Mouse (Mus musculus) forebrain, embryonic 12.5 days (tissue): ENCODE results near the gene Rbbp4. TPM values are rescaled to one million over a fixed set of nuclear protein-coding genes. Genes with fewer than 3 reads are reported as not detected.

Experiments used
- ATAC-seq: fragments of 200-750 bp; cut with Nextera tagmentation; 2 replicates; pipeline ENCODE4 v1.8.0; 2017; ENCODE audit warnings: moderate TSS enrichment; ENCODE audit not compliant: low FRiP score
- H3K27ac ChIP-seq: fragments of 300-500 bp; sonication (generic); 2 replicates; pipeline ENCODE4 v1.5.1; 2016; ENCODE audit warnings: mild to moderate bottlenecking
- H3K27me3 ChIP-seq: fragments of 300-500 bp; sonication (generic); 2 replicates; pipeline ENCODE4 v1.6.1; 2016; ENCODE audit warnings: mild to moderate bottlenecking
- H3K36me3 ChIP-seq: fragments of 300-500 bp; sonication (generic); replicated peaks from 2 replicates; pipeline ENCODE4 v1.6.1; 2016; ENCODE audit warnings: mild to moderate bottlenecking
- H3K4me1 ChIP-seq: fragments of 300-500 bp; sonication (generic); 2 replicates; pipeline ENCODE4 v1.6.1; 2016
- H3K4me2 ChIP-seq: fragments of 300-500 bp; sonication (generic); 2 replicates; pipeline ENCODE4 v1.6.1; 2016; ENCODE audit warnings: mild to moderate bottlenecking, moderate library complexity
- H3K4me3 ChIP-seq: fragments of 300-500 bp; sonication (generic); replicated peaks from 2 replicates; pipeline ENCODE4 v1.5.1; 2016; ENCODE audit warnings: mild to moderate bottlenecking
- H3K9ac ChIP-seq: fragments of 300-500 bp; sonication (generic); 2 replicates; pipeline ENCODE4 v1.6.1; 2016; ENCODE audit warnings: mild to moderate bottlenecking
- H3K9me3 ChIP-seq: fragments of 300-500 bp; sonication (generic); 2 replicates; pipeline ENCODE4 v1.6.1; 2016
- WGBS: fragments of 180-500 bp; shearing (Covaris S2); methylation state at CpG from one replicate; pipeline ENCODE4 v1.1.7; 2016; 5-methylcytosine and 5-hydroxymethylcytosine counted together
- microRNA-seq: library from miRNA; unstranded; fragments of <30 nt; microRNA quantifications from one replicate; pipeline ENCODE4, GENCODE M21; 2017
- polyA plus RNA-seq: library from polyadenylated mRNA; unstranded; fragments of >200 nt; fragmentation: Nextera tagmentation; extraction: Ambion mirVana; gene quantifications from 2 replicates; pipeline ENCODE4 v1.2.1, GENCODE M21; 2016

The Rbbp4 gene
- polyA plus RNA-seq, 1 experiment from 2014 or later, result 525 TPM

DNA sequence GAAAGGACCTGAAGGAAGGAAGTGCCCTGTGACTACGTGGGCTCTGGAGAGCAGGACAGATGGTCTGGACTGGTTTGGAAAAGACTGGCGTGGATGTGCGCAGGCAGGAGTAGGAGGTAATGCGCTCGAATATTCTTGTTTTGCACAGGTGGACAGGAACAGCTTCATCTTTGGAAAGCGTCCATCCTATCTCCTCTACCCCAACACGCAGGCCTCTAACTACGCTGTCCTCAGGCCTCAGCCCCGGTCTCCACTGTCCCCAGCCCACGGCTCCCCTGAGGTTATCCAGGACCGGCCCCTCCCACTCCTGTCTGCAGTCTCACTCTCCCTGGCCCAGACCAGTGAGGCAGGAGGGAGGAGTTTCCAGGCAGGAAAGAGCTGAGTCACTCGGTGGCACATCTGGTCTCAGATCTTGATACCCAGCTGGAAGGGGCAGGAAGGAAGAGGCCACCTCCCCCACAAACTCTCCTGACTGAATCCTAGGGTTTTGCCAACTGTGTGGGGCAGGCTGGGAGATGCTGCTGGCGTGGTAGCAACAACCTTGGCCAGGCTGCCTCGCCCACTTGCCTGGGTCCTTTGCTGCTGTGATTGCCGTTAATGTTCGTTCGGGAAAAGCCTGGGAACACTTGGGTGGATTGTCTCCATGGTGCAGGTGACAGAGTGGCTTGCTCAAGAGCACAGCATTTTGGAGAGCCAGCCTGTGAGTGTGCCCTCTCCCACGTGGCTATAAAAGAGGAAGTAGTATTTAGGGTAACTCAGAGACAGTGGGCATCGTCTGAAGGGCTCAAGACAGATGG, 71.7 kb downstream of the Rbbp4 start:
- Histone ChIP-seq H3K9me3 (no peaks in the 10 kb centered on the region), H3K27me3 (no peaks in the 10 kb centered on the region; the same call in 1 of the 2 replicates), H3K4me1 (peaks cover 28% of the 10 kb centered on the region), H3K4me2 (no peak overlapping the region), H3K27ac (0 out of 2 replicates have a peak overlapping the region, but pooled peaks have one; percentile 9), H3K36me3 (no peaks in the 10 kb centered on the region), H3K4me3 (no peak overlapping the region), H3K9ac (no peak overlapping the region)
- 46% methylated on average over 19 of the region's 19 CpGs for WGBS
- ATAC-seq, result no peak

DNA sequence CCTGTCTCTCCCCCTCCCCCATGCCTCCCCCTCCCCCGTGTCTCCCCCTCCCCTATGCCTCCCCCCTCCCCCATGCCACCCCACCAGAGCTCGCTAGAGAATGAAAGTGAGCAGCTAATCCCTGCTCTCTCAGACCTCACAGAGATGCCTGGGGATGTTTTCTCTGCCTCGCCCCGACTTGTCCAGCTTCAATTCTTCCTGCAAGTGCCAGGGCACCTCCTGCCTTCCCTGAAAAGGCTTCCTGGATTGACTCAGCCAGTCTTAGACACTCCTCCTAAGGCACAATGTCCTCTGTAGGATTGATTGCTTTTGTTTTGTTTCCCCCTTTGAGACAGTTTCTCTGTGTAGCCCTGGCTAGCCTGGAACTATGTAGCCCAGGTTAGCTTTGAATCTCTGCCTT, 74.0 kb downstream of the Rbbp4 start, which contains the start of gene C77080:
C77080 (minus strand) TSS at position 209 of the 400 bp plus-strand sequence.
- Histone ChIP-seq H3K9ac (no peak within 1 kb of the TSS), H3K27me3 (peaks cover 5% of the 10 kb centered on the region), H3K4me2 (no peak within 1 kb of the TSS), H3K27ac (no peak within 1 kb of the TSS), H3K4me3 (no peak within 1 kb of the TSS), H3K36me3 (no peaks in the 10 kb centered on the region), H3K4me1 (peaks cover 37% of the 10 kb centered on the region), H3K9me3 (no peaks in the 10 kb centered on the region)
- 0% methylated on average over 2 of the region's 4 CpGs for whole genome bisulfite sequencing
- ATAC-seq, result no peak

DNA sequence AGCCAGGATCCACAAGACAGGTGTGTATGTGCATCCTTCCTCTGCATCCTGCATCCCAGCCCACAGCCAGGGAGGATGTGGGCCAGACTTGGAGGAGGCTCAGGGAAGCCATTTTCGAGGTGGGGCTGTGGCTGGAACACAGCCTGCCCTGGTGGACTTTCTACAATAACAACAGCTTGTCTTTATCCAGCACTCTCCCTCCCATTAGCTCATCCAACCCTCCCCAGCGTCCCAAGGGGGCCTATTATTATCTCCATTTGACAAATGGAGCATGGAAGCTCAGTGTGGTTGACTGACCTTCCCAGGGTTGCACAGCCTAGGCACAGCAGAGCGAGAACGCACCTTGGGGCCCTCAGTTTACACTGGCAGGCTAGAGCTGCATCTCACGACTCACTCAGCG, 74.5 kb downstream of the Rbbp4 start:
- WGBS, result 13% methylated on average over 6 of the region's 6 CpGs
- Histone ChIP-seq H3K36me3 (no peaks in the 10 kb centered on the region), H3K4me1 (peaks cover 40% of the 10 kb centered on the region), H3K4me3 (no peak overlapping the region), H3K4me2 (no peak overlapping the region), H3K27ac (no peak overlapping the region), H3K9me3 (no peaks in the 10 kb centered on the region), H3K9ac (no peak overlapping the region), H3K27me3 (peaks cover 5% of the 10 kb centered on the region)
- ATAC-seq, result no peak

DNA sequence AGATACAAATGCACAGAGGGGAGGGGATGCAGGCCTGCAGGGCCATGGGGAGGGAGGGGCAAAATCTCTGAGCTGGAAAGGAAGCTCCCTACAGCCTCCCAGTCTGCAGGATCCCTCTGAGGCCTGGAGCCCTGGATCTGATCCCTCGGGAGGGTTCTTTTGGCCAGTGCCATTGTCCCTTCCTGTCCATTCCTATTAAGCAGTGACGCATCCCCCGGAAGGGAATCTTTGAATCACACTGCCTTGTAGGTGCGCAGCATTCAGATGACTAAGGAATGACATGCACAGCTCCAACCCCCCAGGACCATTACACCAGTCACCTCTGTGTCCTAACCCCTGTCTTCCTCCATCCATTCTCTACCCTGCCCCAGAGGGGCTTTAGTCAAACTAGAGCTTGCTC, 76.1 kb downstream of the Rbbp4 start:
- WGBS, result 58% methylated on average over 4 of the region's 4 CpGs
- Histone ChIP-seq H3K9me3 (no peaks in the 10 kb centered on the region), H3K4me2 (no peak overlapping the region), H3K9ac (no peak overlapping the region), H3K27ac (no peak overlapping the region), H3K4me1 (peaks cover 40% of the 10 kb centered on the region), H3K4me3 (no peak overlapping the region), H3K36me3 (no peaks in the 10 kb centered on the region), H3K27me3 (peaks cover 5% of the 10 kb centered on the region)
- ATAC-seq, result no peak

Small RNA genes within 50 kb of the gene (microRNA-seq; reads per million reads assigned to microRNA genes)
- gene Gm22994, result not detected

Other genes starting within 250 kb of the Rbbp4 start
- 0.54 and 1.9 TPM in 2 replicates for gene Tmem54, start 229.8 kb downstream of the Rbbp4 start, polyA plus RNA-seq
- 6.0 and 6.4 TPM in 2 replicates for gene Hpca, start 213.3 kb downstream of the Rbbp4 start, polyA plus RNA-seq
- gene Fndc5, start 198.4 kb downstream of the Rbbp4 start, polyA plus RNA-seq, result 0.86 and 1.1 TPM in 2 replicates
- 26.2 and 31.6 TPM in 2 replicates for gene S100pbp, start 145.6 kb downstream of the Rbbp4 start, polyA plus RNA-seq
- 103 TPM in 2 replicates for gene Yars, start 145.6 kb downstream of the Rbbp4 start, polyA plus RNA-seq
- 4.4 and 4.7 TPM in 2 replicates for gene C77080, start 74.0 kb downstream of the Rbbp4 start, polyA plus RNA-seq
- gene Sync, start 47.8 kb downstream of the Rbbp4 start, polyA plus RNA-seq, result 0.29 and 0.40 TPM in 2 replicates
- 35.2 and 36.2 TPM in 2 replicates for gene Zbtb8os, start 325 bp upstream of the Rbbp4 start, polyA plus RNA-seq
- gene Zbtb8a, start 42.7 kb upstream of the Rbbp4 start, polyA plus RNA-seq, result 10.6 and 10.9 TPM in 2 replicates
- 2.8 and 3.2 TPM in 2 replicates for gene Zbtb8b, start 105.5 kb upstream of the Rbbp4 start, polyA plus RNA-seq
- 27.3 and 29.4 TPM in 2 replicates for gene Bsdc1, start 126.2 kb upstream of the Rbbp4 start, polyA plus RNA-seq
- gene Tssk3, start 155.7 kb upstream of the Rbbp4 start, polyA plus RNA-seq, result not detected in 2 replicates
- gene Fam229a, start 155.8 kb upstream of the Rbbp4 start, polyA plus RNA-seq, result not detected in 2 replicates
- 1,836 and 1,849 TPM in 2 replicates for gene Marcksl1, start 178.2 kb upstream of the Rbbp4 start, polyA plus RNA-seq
- gene Hdac1, start 207.3 kb upstream of the Rbbp4 start, polyA plus RNA-seq, result 207 and 221 TPM in 2 replicates
- 9.0 and 9.3 TPM in 2 replicates for gene Lck, start 238.3 kb upstream of the Rbbp4 start, polyA plus RNA-seq
- gene Fam167b, start 243.2 kb upstream of the Rbbp4 start, polyA plus RNA-seq, result 0.37 and 0.92 TPM in 2 replicates